In the genomic region with DNA sequence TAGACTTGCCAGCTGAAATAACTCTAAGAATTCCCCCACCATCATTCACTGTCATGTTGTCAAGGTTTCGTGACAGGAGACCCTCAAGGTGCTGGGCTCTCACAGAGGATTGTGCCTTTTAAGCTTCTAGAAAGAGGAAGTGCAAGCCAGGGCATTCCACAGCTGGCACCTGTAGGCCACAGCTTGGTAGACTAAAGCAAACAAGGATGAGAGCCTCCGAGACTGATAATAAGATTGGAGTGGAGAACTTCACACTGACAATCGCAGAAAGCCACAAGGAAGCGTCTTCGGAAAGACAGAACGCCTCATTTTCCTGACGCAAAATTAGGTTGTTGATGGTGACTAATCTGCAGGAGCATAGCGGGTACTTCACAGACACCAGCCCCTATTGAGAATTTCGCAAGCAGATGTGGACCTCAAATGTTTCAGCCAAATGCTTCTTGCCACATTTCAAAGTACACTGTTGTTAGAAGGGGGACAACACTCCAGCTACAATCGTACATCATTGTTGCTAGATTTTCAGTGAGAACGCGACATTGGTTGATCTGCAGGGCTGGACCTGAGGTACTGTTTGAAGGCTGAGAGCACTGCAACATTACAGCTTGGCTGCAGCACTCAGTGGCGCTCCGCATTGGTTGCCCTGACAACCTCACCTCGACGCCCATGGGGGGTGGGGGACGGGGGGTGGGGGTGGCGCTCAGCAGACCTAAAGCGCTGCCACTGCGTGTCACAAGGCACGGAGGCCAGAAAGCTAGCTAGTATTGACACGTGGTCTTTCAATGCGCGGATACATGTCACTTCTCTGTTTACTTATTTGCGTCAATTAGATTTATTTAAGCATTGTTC, we compare ENCODE assay signal across 9 mouse cellular contexts. TPM values are rescaled to one million over a fixed set of nuclear protein-coding genes. Genes with fewer than 3 reads are reported as not detected.
A peak's percentile ranks its signal among the peaks of the same experiment; 100 is the strongest.
DNase-seq lines count a peak whose midpoint lies in the region; ATAC-seq and TF ChIP-seq lines count a peak whose summit lies in the region.
"Had no signal": no experiment of that assay in that cellular context is flagged by ENCODE, and none has a peak within 500 bp of the region (broad histone marks: within the 10 kb centered on the region; RNA-seq: fewer than 3 reads in every experiment).

No protein-coding gene starts in this region.

- no peak overlapping the region for H3K27ac ChIP-seq in heart, postnatal 0 days (ENCODE audit: low read depth)
- H3K27ac ChIP-seq in forebrain, embryonic 13.5 days, result 0 out of 2 replicates have a peak overlapping the region, but pooled peaks have one; percentile 31
- no peak overlapping the region for H3K27ac ChIP-seq in liver, embryonic 11.5 days (ENCODE audit: low read depth, low read length)
- H3K27ac ChIP-seq: left cerebral cortex, adult 2 months had no signal

- intact Hi-C loops in heart, postnatal 10 days (cut with DNase I), result no loop called here

- H3K4me3 ChIP-seq in heart, postnatal 0 days (ENCODE audit: low read depth, low read length), result peak overlapping the region; percentile 7; the same call in 1 of the 2 replicates
- no peak overlapping the region for H3K4me3 ChIP-seq in forebrain, embryonic 13.5 days
- H3K4me3 ChIP-seq in liver, embryonic 11.5 days (ENCODE audit: low read depth, low read length), result no peak overlapping the region
- H3K4me3 ChIP-seq: left cerebral cortex, adult 2 months had no signal

- H3K9me3 ChIP-seq in heart, postnatal 0 days (replicated peaks; ENCODE audit: control insufficient read depth, low read length), result no peaks in the 10 kb centered on the region
- H3K9me3 ChIP-seq in forebrain, embryonic 13.5 days (replicated peaks), result no peaks in the 10 kb centered on the region
- no peaks in the 10 kb centered on the region for H3K9me3 ChIP-seq in liver, embryonic 11.5 days (ENCODE audit: control insufficient read depth, low read length)

- no peak overlapping the region for H3K9ac ChIP-seq in heart, postnatal 0 days (replicated peaks; ENCODE audit: low read depth, low read length)
- H3K9ac ChIP-seq in forebrain, embryonic 13.5 days, result no peak overlapping the region
- H3K9ac ChIP-seq in liver, embryonic 11.5 days (ENCODE audit: low read depth, low read length), result no peak overlapping the region

- no peak for TF ChIP-seq EP300 in heart, postnatal 0 days (IDR thresholded peaks at IDR 0.05; ENCODE audit: low read depth)

- peaks cover 11% of the 10 kb centered on the region; the same call in 1 of the 2 replicates for H3K27me3 ChIP-seq in heart, postnatal 0 days (ENCODE audit: control insufficient read depth, insufficient read depth, low read length)
- peaks cover 26% of the 10 kb centered on the region for H3K27me3 ChIP-seq in forebrain, embryonic 13.5 days
- peaks cover 33% of the 10 kb centered on the region for H3K27me3 ChIP-seq in liver, embryonic 11.5 days (replicated peaks; ENCODE audit: control insufficient read depth, insufficient read depth, low read length)

- H3K4me2 ChIP-seq in heart, postnatal 0 days (ENCODE audit: low read depth, low read length), result peak overlapping the region; percentile 50
- H3K4me2 ChIP-seq in forebrain, embryonic 13.5 days, result peak overlapping the region; percentile 47
- peak overlapping the region; percentile 41 for H3K4me2 ChIP-seq in liver, embryonic 11.5 days

- H3K4me1 ChIP-seq in heart, postnatal 0 days (ENCODE audit: control insufficient read depth, insufficient read depth), result no peaks in the 10 kb centered on the region
- peaks cover 11% of the 10 kb centered on the region for H3K4me1 ChIP-seq in forebrain, embryonic 13.5 days
- H3K4me1 ChIP-seq in liver, embryonic 11.5 days (replicated peaks; ENCODE audit: control insufficient read depth, insufficient read depth, low read length), result no peaks in the 10 kb centered on the region

- TF ChIP-seq CTCF in heart, postnatal 0 days (IDR thresholded peaks at IDR 0.05; ENCODE audit: low read depth), result no peak

- ATAC-seq in heart, postnatal 0 days (ENCODE audit: insufficient read depth, low read depth), result peak; percentile 30; the same call in 1 of the 2 replicates
- peak; percentile 86 for ATAC-seq in forebrain, embryonic 13.5 days
- no peak for ATAC-seq in liver, embryonic 11.5 days (replicated peaks; ENCODE audit: low FRiP score)

- DNase-seq in heart, postnatal 0 days (ENCODE audit: low spot score), result no peak
- DNase-seq in heart, postnatal 10 days, result no peak
- DNase-seq in Muller cell, postnatal 12 days (ENCODE audit: inconsistent ontology term), result peak; percentile 5
- no peak for DNase-seq in liver, embryonic 11.5 days (ENCODE audit: low spot score)
- peak; percentile 48 for DNase-seq in retina, embryonic 14.5 days (ENCODE audit: low spot score)
- DNase-seq in kidney, postnatal 25 days, result no peak
- no peak for DNase-seq in gastrocnemius, postnatal 10 days

- WGBS in heart, postnatal 0 days, result 26% methylated on average over 25 of the region's 25 CpGs
- WGBS in forebrain, embryonic 13.5 days, result 29% methylated on average over 25 of the region's 25 CpGs
- WGBS in liver, embryonic 11.5 days, result 25% methylated on average over 25 of the region's 25 CpGs

- no peaks in the 10 kb centered on the region for H3K36me3 ChIP-seq in heart, postnatal 0 days (replicated peaks; ENCODE audit: control insufficient read depth, insufficient read depth, low read length)
- no peaks in the 10 kb centered on the region for H3K36me3 ChIP-seq in forebrain, embryonic 13.5 days (ENCODE audit: poor library complexity, severe bottlenecking)
- no peaks in the 10 kb centered on the region for H3K36me3 ChIP-seq in liver, embryonic 11.5 days (ENCODE audit: control insufficient read depth, insufficient read depth, low read length)

RNA-seq across cellular contexts. Expression of a gene that starts 32.5 kb away (rescaled TPM):
- total RNA-seq in heart, postnatal 0 days (2014; rRNA removed; ENCODE audit: low replicate concordance), result not detected in 2 replicates
- not detected in 2 replicates for polyA plus RNA-seq in heart, postnatal 0 days (2015; fragmentation: Nextera tagmentation; extraction: Ambion mirVana)
- not detected for total RNA-seq in heart, postnatal 10 days (2021)
- polyA plus RNA-seq in forebrain, embryonic 13.5 days (2015; fragmentation: Nextera tagmentation; extraction: Ambion mirVana), result not detected in 2 replicates
- not detected in 2 replicates for polyA plus RNA-seq in liver, embryonic 11.5 days (2014; fragmentation: Nextera tagmentation; extraction: Ambion mirVana)
- not detected for total RNA-seq in gastrocnemius, postnatal 10 days (2021)
- total RNA-seq: left cerebral cortex, adult 2 months had no signal

Comparison
In these comparisons a context has a peak if more than half of its experiments do, and no peak if none do; other contexts are left out.
1. DNase-seq: peak in Muller cell, postnatal 12 days (single experiment) and retina, embryonic 14.5 days (single experiment); none in heart, postnatal 0 days (single experiment), heart, postnatal 10 days (0 of 2), liver, embryonic 11.5 days (single experiment), kidney, postnatal 25 days (0 of 2) and gastrocnemius, postnatal 10 days (single experiment).
2. Peak in every context shown above with its lines, with median percentiles within 50 percentile points of each other: H3K4me2 ChIP-seq.